Mouse (Mus musculus) embryo, embryonic 9.5 days (tissue): ENCODE results near the gene Slc50a1.

Experiments
- DNase-seq: peaks from one replicate; pipeline ENCODE4 v3.0.0-alpha.2; 2017; ENCODE audit errors: extremely low spot score

Gene Slc50a1

DNA sequence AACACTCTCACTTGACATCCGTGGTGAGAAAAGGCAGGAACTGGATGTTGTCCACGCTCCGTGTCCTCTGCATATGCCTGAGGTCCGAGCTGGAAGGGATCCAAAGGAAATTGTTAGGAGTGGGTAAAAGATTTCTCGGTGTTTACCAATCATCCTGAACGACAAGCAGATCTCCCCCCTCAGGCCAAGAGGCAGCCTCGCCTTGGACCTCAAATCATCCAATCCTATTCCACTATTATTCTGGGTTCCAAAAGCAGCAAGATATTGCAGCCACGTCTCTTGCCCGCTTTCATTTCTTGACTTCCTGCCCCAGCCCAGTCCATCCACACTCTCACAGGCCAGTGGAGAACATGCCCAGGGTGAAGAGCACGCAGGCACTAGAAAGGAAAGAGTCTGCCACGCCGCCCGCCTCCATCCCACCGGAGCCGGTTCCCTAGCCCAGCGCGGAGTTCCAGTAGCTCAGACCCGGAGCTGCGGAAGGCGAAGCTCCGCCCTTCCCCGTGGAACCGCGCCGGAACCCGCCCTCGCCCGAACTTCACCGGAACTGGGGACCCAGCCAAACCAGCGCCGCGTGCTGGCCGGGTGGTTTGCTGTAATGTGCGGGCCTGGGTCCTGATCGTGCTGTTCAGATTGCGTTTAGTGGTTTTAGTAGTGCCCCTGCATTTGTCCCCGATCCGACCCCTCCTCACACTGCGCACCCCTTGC is at the start of gene Slc50a1:
Gene Slc50a1 (minus strand): TSS at position 520 of the 705 bp plus-strand sequence.
- DNase-seq = peak; percentile 76

DNA sequence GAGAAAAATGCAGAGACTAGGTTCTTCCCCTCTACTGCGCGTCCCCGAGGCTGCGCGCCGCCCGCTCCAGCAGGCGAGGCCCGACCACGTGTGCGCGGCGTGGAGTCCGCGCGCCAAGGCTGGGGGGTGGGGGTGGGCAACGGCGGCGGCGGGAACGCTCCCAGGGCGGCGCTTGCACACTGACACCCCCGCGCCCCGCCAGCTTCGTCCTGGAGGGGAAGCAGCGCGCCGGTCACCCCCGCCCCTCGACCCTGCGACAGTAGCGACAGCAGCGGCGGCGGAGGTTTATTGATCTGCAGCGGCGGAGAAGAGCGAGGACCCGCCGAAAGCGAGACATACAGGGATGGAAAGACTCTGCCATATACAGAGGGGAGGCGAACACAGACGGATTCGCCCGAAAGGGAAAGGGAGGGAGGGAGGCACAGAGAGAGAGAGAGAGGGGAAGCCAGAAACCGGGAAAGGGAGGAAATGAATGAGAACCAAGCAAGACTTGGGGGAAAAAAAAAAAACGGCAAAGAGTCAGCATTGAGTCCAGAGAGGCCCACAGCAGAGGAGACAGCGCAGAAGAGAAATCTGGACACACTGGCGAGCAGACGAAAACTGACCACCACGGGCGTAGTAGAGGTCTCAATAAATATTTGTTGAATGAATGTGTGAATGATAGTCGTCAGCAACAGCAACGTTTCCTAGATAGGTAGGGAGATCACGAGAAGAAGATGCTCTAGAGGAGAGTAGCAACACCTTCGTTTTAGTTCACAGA is 49.4 kb upstream of the Slc50a1 start:
- DNase-seq = peak; percentile 59

- DNase-seq = peak; percentile 36
Observed at GRCm38 (mm10) chr3:89318971-89319590, 48.7 kb upstream of the Slc50a1 start.

DNA sequence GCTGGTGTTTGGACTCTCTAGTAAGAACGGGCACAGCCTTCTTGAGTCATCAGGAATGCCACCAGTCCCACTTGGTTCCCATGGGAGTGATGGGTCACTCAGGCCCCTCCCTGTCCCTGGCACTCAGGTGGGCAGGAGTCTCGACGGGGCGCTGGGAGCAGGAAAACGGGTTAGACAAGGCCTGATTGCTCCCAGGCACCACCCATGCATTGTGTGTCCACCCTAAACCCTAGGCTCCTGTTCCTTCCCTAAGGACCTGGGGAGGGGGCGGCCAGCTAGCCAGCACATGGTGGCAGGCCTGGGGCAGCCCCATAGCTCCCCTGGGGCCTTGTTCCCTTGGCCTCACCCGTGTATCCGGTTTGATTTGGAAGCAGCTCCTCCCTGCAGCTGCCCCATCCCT is 47.9 kb upstream of the Slc50a1 start:
- DNase-seq = no peak

DNA sequence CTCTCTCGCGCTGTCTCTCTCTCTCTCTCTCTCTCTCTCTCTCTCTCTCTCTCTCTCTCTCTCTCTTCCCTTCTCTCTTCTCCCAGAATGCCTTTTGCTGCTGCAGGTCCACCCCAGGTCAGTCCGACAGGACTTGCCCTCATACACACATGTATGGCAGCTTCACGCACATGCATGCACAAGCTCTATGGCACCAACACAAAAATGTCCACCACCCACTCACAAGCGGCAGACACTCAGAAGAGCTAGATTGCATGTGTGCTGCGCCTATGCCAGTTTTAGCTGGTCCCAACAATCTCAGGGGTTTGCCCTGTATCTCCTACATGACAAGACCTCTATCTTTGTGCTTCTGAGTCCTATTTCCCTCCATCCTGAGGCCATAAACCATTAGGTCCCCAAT is 46.9 kb upstream of the Slc50a1 start:
- no peak for DNase-seq

- DNase-seq = peak; percentile 87
Observed at GRCm38 (mm10) chr3:89316833-89317232, 46.5 kb upstream of the Slc50a1 start.

DNA sequence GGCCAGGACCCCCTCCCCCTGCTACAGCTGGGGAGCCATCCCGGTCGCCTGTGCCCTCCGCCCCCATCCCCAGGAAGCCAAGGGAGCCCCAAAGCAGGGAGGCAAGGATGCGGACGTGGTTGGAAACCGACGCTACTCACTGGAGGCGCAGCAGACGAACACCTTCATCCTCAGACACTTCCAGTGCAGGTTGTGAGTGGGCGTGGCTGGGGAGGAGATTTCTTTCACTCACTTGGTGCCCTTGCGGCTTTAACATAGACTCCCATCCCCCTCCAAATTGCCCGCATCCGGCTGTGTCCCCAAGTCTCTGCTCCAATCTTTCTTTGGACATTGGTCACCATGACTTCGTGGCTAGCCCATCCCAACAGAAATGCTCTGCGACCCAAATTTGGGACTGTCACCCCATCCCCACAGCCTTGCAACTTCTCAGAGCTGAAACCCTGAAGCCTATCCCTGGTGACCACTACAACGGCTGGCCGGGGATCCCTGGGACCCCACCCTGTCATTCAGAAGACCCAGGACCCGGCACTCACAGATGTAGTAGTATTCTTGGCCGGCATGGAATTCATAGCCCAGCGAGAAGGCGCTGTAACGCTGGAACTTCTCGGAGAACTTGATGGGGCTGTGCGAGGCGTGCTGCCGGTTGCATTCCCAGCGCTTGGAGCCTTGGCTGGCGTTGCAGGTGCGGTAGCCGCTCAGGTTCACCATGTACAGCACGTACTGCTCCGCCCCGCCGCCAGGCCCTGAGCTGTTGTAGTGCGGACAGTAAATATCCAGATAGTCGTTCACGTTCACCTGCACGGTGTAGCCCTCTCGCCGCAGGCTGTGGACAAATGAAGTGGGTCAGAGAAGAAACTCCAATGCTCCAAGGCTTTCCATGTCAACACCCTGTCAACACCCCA is 45.8 kb upstream of the Slc50a1 start:
- peak; percentile 25 for DNase-seq

DNA sequence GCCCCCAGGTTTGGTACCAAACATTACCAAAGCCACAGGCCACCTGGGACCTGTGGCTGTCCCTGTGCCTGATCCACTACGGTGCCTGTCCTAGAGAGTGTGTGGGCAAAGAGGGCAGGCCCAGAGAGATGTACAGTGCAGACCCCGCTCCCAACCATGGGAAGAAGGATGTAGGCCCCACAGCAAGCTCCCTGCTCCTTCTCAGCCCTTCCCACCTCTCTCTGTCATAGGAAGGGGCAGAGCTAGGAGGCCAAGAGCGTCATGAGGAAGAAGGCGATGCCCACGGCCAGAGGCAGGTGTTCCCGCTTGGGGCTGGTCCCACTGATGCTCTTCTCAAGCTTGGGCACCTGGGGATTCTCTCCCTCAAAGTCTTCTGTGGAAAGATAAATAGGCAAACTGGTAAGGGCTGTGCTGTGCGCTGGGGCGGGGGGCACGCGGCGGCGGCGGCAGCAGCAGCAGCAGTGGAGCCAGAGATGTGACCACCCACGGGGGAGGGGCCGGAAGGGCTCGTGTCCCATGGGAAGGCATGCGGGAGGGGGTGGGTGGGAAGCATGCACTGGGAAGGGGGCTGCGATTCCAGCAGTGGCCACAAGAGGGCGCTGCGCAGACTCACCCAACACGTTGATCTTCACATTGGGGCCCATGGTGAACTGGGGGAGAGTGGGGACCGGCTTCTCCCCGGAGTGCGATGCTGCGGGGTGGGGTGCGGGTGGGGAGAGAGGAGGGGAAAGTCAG is 45.0 kb upstream of the Slc50a1 start:
- DNase-seq = peak; percentile 91

- DNase-seq = peak; percentile 17
Observed at GRCm38 (mm10) chr3:89314791-89315190, 44.4 kb upstream of the Slc50a1 start.

- DNase-seq = no peak
Observed at GRCm38 (mm10) chr3:89314340-89314739, 44.0 kb upstream of the Slc50a1 start.

GRCm38 (mm10) chr3:89308089-89308488 is 37.7 kb upstream of the Slc50a1 start:
- DNase-seq = peak; percentile 83

GRCm38 (mm10) chr3:89305551-89306325 is 35.4 kb upstream of the Slc50a1 start:
- DNase-seq = no peak

GRCm38 (mm10) chr3:89305105-89305504 is 34.7 kb upstream of the Slc50a1 start:
- DNase-seq = no peak

DNA sequence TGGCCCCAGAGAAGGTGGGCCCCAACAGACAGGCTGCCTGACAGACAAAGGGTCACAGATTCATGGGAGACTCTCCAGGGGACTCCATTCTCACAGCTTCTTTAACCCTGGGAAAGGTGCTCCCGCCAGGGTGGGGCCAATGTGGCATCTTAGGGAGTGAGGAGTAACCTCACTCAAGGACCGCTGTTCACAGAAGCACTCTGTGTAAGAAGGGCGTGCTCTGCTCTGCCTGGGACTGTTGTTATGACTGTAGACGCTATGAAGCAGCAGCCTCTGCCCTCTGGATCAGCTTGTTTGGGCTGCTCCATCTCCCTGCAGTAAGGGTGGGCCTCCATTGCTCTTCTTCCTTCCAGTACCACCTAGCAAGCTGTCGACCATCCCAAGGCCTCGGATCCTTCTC is 34.1 kb upstream of the Slc50a1 start:
- DNase-seq = no peak

DNA sequence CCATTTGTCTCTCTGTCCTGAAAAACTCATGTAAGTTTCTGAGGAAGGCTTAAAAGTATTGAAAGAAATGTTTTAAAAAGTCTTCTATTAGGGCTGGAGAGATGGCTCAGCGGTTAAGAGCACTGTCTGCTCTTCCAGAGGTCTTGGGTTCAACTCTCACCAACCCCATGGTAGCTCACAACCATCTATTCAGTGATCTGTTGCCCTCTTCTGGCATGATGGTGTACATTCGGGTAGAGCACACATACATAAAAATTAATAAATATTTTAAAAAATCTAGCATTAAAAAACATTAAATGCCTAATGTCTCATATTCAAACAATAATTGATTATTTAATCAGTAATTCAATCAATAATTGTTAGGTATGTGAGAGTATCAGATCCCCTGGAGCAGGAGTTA is 30.1 kb upstream of the Slc50a1 start:
- DNase-seq = no peak

- no peak for DNase-seq
Observed at GRCm38 (mm10) chr3:89300071-89300470, 29.7 kb upstream of the Slc50a1 start.

DNA sequence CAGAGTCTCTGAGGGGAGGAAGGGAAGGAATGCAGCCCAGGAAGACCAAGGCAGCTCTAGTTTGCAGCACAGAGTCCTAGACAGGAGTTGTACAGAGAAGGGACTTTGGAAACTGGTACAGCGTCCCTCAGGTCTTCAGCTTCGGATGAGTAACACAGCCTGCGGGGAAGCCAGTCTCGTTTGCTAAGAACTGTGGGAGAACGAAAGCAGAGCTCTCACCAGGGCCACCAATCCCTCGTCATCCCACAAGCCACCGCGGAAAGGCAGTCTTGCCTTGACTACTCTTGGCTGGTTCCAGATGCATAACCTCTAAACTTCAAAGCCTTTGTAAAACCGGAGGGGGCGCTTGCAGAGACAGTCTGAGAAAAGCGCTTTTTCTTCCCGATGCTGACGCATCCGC is 29.1 kb upstream of the Slc50a1 start:
- DNase-seq = peak; percentile 52

GRCm38 (mm10) chr3:89298908-89299307 is 28.5 kb upstream of the Slc50a1 start:
- no peak for DNase-seq

DNA sequence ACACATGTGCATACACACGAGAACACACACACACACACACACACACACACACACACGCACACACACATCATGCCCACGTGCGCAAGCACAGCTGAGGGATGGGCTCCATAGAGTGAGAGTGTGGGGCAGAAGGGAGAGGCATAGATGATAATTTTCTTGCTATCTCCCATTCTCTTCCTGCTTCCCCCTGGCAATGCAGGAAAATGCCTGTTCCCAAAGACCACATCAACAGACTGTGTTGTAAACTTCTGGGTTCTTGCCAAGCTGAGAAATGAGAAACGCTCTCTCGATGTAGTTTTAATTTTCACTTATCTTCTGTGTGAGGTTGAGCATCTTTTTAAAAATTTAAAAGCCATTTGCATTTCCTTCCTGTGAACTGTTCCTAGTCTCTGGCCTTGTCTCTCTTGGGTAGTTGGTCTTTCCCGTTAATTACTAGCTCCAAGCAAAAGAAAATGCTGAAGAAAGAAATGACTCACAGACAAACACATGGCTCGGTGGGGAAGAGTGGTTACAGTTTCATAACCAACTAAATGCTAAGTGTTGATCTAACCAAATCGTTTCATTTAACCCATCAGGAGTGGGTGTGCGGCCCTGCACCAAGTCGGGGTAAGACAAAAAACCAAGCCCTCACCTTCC is 26.5 kb upstream of the Slc50a1 start:
- DNase-seq = no peak
